Mouse (Mus musculus): ENCODE data around the gene Poglut1. TPM values are rescaled to one million over a fixed set of nuclear protein-coding genes. Genes with fewer than 3 reads are reported as not detected.

Gene Poglut1
- polyA plus RNA-seq, 1 experiment, result 0.08 TPM

DNA sequence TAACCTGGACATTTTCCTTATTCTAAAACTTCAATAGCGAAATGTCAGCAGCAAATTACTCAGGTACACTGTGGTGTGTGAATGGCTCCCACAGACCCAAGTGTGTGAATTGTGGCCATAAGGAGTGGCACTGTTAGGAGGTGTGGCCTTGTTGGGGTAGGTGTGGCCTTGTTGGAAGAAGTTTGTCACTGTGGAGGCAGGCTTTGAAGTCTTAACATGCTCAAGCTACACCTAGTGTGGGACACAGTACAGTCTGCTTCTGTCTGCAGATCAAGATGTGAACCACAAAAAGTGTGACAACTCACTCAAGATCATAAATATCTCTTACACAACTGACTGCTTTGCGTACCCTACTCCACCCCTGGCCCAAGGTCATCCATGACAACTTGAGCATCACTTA, 39.2 kb downstream of the Poglut1 start:
- Histone ChIP-seq H3K36me3 (ENCODE audit: control insufficient read depth) (peaks cover 78% of the 10 kb centered on the region), H3K4me3 (replicated peaks) (no peak overlapping the region), H3K4me1 (ENCODE audit: control insufficient read depth) (no peaks in the 10 kb centered on the region; the same call in 1 of the 2 replicates), H3K27me3 (ENCODE audit: control insufficient read depth) (no peaks in the 10 kb centered on the region), H3K9me3 (ENCODE audit: control insufficient read depth, low read length) (no peaks in the 10 kb centered on the region)
- TF ChIP-seq GATA1 (IDR thresholded peaks at IDR 0.05; ENCODE audit: low read length), result no peak
- TF ChIP-seq TAL1 (IDR thresholded peaks at IDR 0.05; ENCODE audit: low read length), result no peak

DNA sequence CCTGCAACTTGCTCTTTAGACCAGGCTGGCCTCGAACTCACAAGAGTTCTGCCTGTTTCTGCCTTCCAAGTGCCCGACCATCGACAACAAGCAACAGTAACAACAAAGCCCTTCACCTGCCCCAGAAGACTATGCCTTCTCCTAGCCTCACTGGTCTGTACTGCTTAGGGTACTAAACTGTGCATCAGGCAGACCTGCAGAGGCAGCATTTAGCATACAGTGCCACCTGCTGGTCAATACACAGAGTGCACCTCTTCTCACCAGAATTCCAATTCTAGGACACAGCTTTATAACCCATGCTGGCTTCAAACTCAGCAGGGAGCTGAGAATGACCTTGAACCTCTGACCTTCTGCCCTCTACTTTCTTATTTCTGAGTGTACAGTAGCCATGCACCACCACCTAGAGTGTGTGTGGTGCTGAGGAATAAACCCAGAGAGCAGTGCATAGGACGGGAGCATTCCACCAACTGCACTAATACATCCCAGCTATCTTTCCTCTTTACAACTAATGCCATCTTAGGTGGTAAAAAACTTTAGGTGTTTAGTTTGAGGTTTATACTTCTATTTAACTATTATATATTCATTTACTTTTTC, 43.9 kb downstream of the Poglut1 start:
- no peak for TF ChIP-seq TAL1 (IDR thresholded peaks at IDR 0.05; ENCODE audit: low read length)
- TF ChIP-seq GATA1 (IDR thresholded peaks at IDR 0.05; ENCODE audit: low read length), result no peak
- H3K9me3 ChIP-seq (ENCODE audit: control insufficient read depth, low read length), result no peaks in the 10 kb centered on the region
- H3K4me3 ChIP-seq (replicated peaks), result no peak overlapping the region
- H3K27me3 ChIP-seq (ENCODE audit: control insufficient read depth), result no peaks in the 10 kb centered on the region
- H3K36me3 ChIP-seq (ENCODE audit: control insufficient read depth), result peaks cover 80% of the 10 kb centered on the region
- H3K4me1 ChIP-seq (ENCODE audit: control insufficient read depth), result no peaks in the 10 kb centered on the region; the same call in 1 of the 2 replicates

- Histone ChIP-seq H3K9me3 (ENCODE audit: control insufficient read depth, low read length) (no peaks in the 10 kb centered on the region), H3K4me3 (replicated peaks) (no peak overlapping the region), H3K4me1 (ENCODE audit: control insufficient read depth) (no peaks in the 10 kb centered on the region; the same call in 1 of the 2 replicates), H3K36me3 (ENCODE audit: control insufficient read depth) (peaks cover 80% of the 10 kb centered on the region), H3K27me3 (ENCODE audit: control insufficient read depth) (no peaks in the 10 kb centered on the region)
- TF ChIP-seq GATA1 (IDR thresholded peaks at IDR 0.05; ENCODE audit: low read length) (no peak), TAL1 (IDR thresholded peaks at IDR 0.05; ENCODE audit: low read length) (no peak)
Measured at GRCm38 (mm10) chr16:38503528-38503927, 46.5 kb downstream of the Poglut1 start.

DNA sequence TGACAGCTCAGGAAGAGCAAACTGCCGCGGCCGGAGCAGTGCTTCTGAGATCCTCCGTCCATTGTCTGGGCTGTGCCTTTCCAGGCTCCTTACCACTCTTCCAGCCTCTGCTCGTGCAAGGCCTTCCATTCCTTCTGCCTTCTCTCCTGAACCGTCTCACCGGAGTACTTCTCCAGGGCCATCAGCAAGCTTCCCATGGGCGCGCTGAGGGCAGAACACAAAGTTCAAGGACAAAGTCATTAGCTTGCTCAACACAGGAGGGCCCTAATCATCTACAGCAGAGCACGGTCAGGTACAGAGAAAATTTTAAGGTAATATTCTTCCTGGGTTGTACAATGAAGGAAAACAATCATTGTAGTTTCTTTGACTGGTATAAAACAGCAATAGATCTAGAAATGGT, 47.6 kb downstream of the Poglut1 start:
- H3K27me3 ChIP-seq (ENCODE audit: control insufficient read depth), result no peaks in the 10 kb centered on the region
- H3K4me1 ChIP-seq (ENCODE audit: control insufficient read depth), result no peaks in the 10 kb centered on the region; the same call in 1 of the 2 replicates
- no peak for TF ChIP-seq GATA1 (IDR thresholded peaks at IDR 0.05; ENCODE audit: low read length)
- no peak for TF ChIP-seq TAL1 (IDR thresholded peaks at IDR 0.05; ENCODE audit: low read length)
- no peaks in the 10 kb centered on the region for H3K9me3 ChIP-seq (ENCODE audit: control insufficient read depth, low read length)
- H3K36me3 ChIP-seq (ENCODE audit: control insufficient read depth), result peaks cover 75% of the 10 kb centered on the region
- no peak overlapping the region for H3K4me3 ChIP-seq (replicated peaks)

GRCm38 (mm10) chr16:38496604-38497140, 53.4 kb downstream of the Poglut1 start:
- H3K36me3 ChIP-seq (ENCODE audit: control insufficient read depth), result peaks cover 37% of the 10 kb centered on the region
- H3K4me1 ChIP-seq (ENCODE audit: control insufficient read depth), result no peaks in the 10 kb centered on the region
- H3K9me3 ChIP-seq (ENCODE audit: control insufficient read depth, low read length), result no peaks in the 10 kb centered on the region
- TF ChIP-seq GATA1 (IDR thresholded peaks at IDR 0.05; ENCODE audit: low read length) (no peak), TAL1 (IDR thresholded peaks at IDR 0.05; ENCODE audit: low read length) (no peak)
- no peak overlapping the region for H3K4me3 ChIP-seq (replicated peaks)
- H3K27me3 ChIP-seq (ENCODE audit: control insufficient read depth), result no peaks in the 10 kb centered on the region

DNA sequence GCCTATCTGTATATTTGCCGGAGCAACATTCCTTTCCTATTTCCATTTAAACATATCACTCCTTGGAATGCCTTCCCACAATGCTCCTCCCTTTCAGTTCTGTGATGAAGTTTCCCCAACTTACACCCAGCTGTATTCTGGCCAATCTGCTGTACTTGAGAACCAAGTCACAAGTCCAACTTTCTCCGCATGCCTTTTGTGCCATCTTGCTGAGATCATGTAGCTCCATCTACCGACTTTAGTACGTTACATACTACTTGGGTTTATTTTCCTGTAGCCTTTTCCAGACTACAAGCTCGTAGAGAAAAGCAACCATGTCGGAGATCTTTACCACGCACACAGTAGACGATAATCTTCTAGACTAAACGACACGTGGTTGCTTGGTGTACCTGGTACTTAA, 56.2 kb downstream of the Poglut1 start:
- no peak overlapping the region for H3K4me3 ChIP-seq (replicated peaks)
- H3K4me1 ChIP-seq (ENCODE audit: control insufficient read depth), result no peaks in the 10 kb centered on the region
- no peaks in the 10 kb centered on the region for H3K9me3 ChIP-seq (ENCODE audit: control insufficient read depth, low read length)
- H3K27me3 ChIP-seq (ENCODE audit: control insufficient read depth), result no peaks in the 10 kb centered on the region
- TF ChIP-seq TAL1 (IDR thresholded peaks at IDR 0.05; ENCODE audit: low read length) (no peak), GATA1 (IDR thresholded peaks at IDR 0.05; ENCODE audit: low read length) (no peak)
- H3K36me3 ChIP-seq (ENCODE audit: control insufficient read depth), result peaks cover 20% of the 10 kb centered on the region

DNA sequence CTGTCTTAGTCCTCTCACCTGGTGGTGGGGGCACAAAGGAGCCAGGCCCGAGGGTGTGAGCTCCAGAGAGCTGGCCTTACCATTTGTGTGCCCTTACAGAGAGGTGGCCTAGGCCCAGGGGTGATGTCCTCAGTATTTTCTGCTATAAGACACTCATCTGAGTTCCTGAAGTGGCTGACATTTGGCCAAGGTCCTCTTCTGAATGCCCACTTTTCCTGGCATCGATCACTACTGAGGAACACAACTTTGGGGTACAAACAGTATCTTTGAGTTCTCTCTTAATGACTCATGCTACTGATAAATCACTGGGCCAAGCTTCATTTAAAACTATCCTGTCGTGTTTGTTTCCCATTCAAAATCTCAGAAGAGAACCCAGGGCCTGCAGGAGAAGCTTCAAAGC, 57.5 kb downstream of the Poglut1 start:
- Histone ChIP-seq H3K4me1 (ENCODE audit: control insufficient read depth) (no peaks in the 10 kb centered on the region), H3K36me3 (ENCODE audit: control insufficient read depth) (peaks cover 11% of the 10 kb centered on the region), H3K4me3 (replicated peaks) (no peak overlapping the region), H3K9me3 (ENCODE audit: control insufficient read depth, low read length) (no peaks in the 10 kb centered on the region), H3K27me3 (ENCODE audit: control insufficient read depth) (no peaks in the 10 kb centered on the region)
- TF ChIP-seq GATA1 (IDR thresholded peaks at IDR 0.05; ENCODE audit: low read length) (no peak), TAL1 (IDR thresholded peaks at IDR 0.05; ENCODE audit: low read length) (no peak)

GRCm38 (mm10) chr16:38483582-38484309, 66.3 kb downstream of the Poglut1 start:
- no peaks in the 10 kb centered on the region for H3K9me3 ChIP-seq (ENCODE audit: control insufficient read depth, low read length)
- H3K4me1 ChIP-seq (ENCODE audit: control insufficient read depth), result peaks cover 31% of the 10 kb centered on the region
- H3K4me3 ChIP-seq (replicated peaks), result no peak overlapping the region
- peaks cover 35% of the 10 kb centered on the region for H3K27me3 ChIP-seq (ENCODE audit: control insufficient read depth)
- TF ChIP-seq GATA1 (IDR thresholded peaks at IDR 0.05; ENCODE audit: low read length) (no peak), TAL1 (IDR thresholded peaks at IDR 0.05; ENCODE audit: low read length) (no peak)
- H3K36me3 ChIP-seq (ENCODE audit: control insufficient read depth), result no peaks in the 10 kb centered on the region

DNA sequence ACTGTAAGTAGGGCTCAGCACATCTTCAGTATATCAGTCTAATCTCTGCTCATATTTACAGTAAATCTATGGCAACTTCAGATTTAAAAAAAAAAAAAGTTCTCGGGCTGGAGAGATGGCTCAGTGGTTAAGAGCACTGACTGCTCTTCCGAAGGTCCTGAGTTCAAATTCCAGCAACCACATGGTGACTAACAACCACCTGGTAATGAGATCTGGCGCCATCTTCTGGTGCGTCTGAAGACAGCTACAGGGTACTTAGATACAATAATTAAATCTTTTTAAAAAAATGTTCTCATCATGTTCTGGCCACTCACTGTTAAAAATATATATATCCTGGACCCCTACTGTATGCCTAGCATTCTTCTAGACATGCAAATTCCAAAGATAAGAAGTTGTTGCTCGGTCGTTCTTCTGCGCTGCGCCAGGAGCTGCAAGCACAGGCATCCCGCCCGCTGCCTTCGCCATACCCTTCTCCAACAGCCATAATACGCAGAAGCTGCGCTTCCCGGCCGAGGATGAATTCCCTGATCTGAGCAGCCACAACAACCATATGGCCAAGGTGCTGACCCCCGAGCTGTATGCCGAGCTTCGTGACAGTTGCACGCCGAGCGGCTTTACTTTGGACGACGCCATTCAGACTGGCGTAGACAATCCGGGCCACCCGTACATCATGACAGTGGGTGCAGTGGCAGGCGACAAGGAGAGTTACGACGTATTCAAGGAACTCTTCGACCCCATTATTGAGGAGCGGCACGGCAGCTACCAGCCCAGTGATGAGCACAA, 67.1 kb downstream of the Poglut1 start:
- peaks cover 35% of the 10 kb centered on the region for H3K27me3 ChIP-seq (ENCODE audit: control insufficient read depth)
- peaks cover 31% of the 10 kb centered on the region for H3K4me1 ChIP-seq (ENCODE audit: control insufficient read depth)
- H3K36me3 ChIP-seq (ENCODE audit: control insufficient read depth), result no peaks in the 10 kb centered on the region
- TF ChIP-seq GATA1 (IDR thresholded peaks at IDR 0.05; ENCODE audit: low read length), result no peak
- no peak for TF ChIP-seq TAL1 (IDR thresholded peaks at IDR 0.05; ENCODE audit: low read length)
- no peak overlapping the region for H3K4me3 ChIP-seq (replicated peaks)
- H3K9me3 ChIP-seq (ENCODE audit: control insufficient read depth, low read length), result no peaks in the 10 kb centered on the region
